ENCODE assay signal across 8 mouse cellular contexts in genomic region chr11:7213501-7214341, GRCm38 (mm10). TPM values are rescaled to one million over a fixed set of nuclear protein-coding genes. Genes with fewer than 3 reads are reported as not detected.
DNase-seq lines count a peak whose midpoint lies in the region; ATAC-seq lines count a peak whose summit lies in the region.

Gene Igfbp3 (minus strand): TSS chr11:7213923.

- H3K9ac ChIP-seq in embryonic facial prominence, embryonic 14.5 days (ENCODE audit: low read depth, low read length): peak within 1 kb of the TSS; percentile 73
- H3K9ac ChIP-seq in neural tube, embryonic 15.5 days (replicated peaks): peak within 1 kb of the TSS; percentile 75

- H3K4me3 ChIP-seq in embryonic facial prominence, embryonic 14.5 days (ENCODE audit: low read depth, low read length): peak within 1 kb of the TSS; percentile 66
- peak within 1 kb of the TSS; percentile 74 for H3K4me3 ChIP-seq in neural tube, embryonic 15.5 days (replicated peaks)

- 0% methylated on average over 5 of the region's 104 CpGs for WGBS in embryonic facial prominence, embryonic 14.5 days
- WGBS in neural tube, embryonic 15.5 days: under 1% methylated on average over 82 of the region's 104 CpGs

- H3K9me3 ChIP-seq in embryonic facial prominence, embryonic 14.5 days (ENCODE audit: control insufficient read depth, low read length): no peaks in the 10 kb centered on the region
- no peaks in the 10 kb centered on the region for H3K9me3 ChIP-seq in neural tube, embryonic 15.5 days (replicated peaks)

- DNase-seq in thymus, postnatal 4 days: peak; percentile 51
- no peak for DNase-seq in thymus, postnatal 10 days (ENCODE audit: low spot score in 2 of 2)
- peak; percentile 86 for DNase-seq in embryonic facial prominence, embryonic 14.5 days (ENCODE audit: low spot score)
- DNase-seq in heart, adult 9 months (ENCODE audit: low spot score in 2 of 2): peak; percentile 38 to 41
- peak; percentile 83 for DNase-seq in kidney, postnatal 10 days
- peak; percentile 35 for DNase-seq in liver
- DNase-seq in spleen, postnatal 14 days (ENCODE audit: low spot score in 2 of 2): no peak

- no peaks in the 10 kb centered on the region; the same call in 1 of the 2 replicates for H3K27me3 ChIP-seq in embryonic facial prominence, embryonic 14.5 days (replicated peaks; ENCODE audit: control insufficient read depth, insufficient read depth, low read length)
- peaks cover 9% of the 10 kb centered on the region; the same call in 1 of the 2 replicates for H3K27me3 ChIP-seq in neural tube, embryonic 15.5 days (replicated peaks)

- ATAC-seq in embryonic facial prominence, embryonic 14.5 days (ENCODE audit: low read depth): peak; percentile 83
- ATAC-seq in neural tube, embryonic 15.5 days (ENCODE audit: low FRiP score): peak; percentile 92

- H3K27ac ChIP-seq in embryonic facial prominence, embryonic 14.5 days (replicated peaks; ENCODE audit: low read depth, low read length): peak within 1 kb of the TSS; percentile 79
- H3K27ac ChIP-seq in neural tube, embryonic 15.5 days (replicated peaks): peak within 1 kb of the TSS; percentile 94

- peaks cover 13% of the 10 kb centered on the region for H3K36me3 ChIP-seq in embryonic facial prominence, embryonic 14.5 days (ENCODE audit: control insufficient read depth, insufficient read depth, low read length)
- no peaks in the 10 kb centered on the region for H3K36me3 ChIP-seq in neural tube, embryonic 15.5 days

- peaks cover 7% of the 10 kb centered on the region; the same call in 1 of the 2 replicates for H3K4me1 ChIP-seq in embryonic facial prominence, embryonic 14.5 days (ENCODE audit: control insufficient read depth, insufficient read depth, low read length)
- H3K4me1 ChIP-seq in neural tube, embryonic 15.5 days: peaks cover 41% of the 10 kb centered on the region

- peak within 1 kb of the TSS; percentile 73 for H3K4me2 ChIP-seq in embryonic facial prominence, embryonic 14.5 days (ENCODE audit: low read depth, low read length)
- peak within 1 kb of the TSS; percentile 88 for H3K4me2 ChIP-seq in neural tube, embryonic 15.5 days

RNA-seq across cellular contexts. Expression of gene Igfbp3, which starts in this region (rescaled TPM):
- polyA plus RNA-seq in embryonic facial prominence, embryonic 14.5 days (2014; fragmentation: Nextera tagmentation; extraction: Ambion mirVana): 258 and 266 TPM in 2 replicates
- polyA plus RNA-seq in neural tube, embryonic 15.5 days (2015; fragmentation: Nextera tagmentation; extraction: Ambion mirVana): 25.3 and 31.5 TPM in 2 replicates

Comparison
In these comparisons a context has a peak if more than half of its experiments do, and no peak if none do; other contexts are left out.
1. DNase-seq: peak in thymus, postnatal 4 days (single experiment), embryonic facial prominence, embryonic 14.5 days (single experiment), heart, adult 9 months (2 of 2), kidney, postnatal 10 days (single experiment) and liver (single experiment); none in thymus, postnatal 10 days (0 of 2) and spleen, postnatal 14 days (0 of 2).